Mouse (Mus musculus) heart, adult 2 months (tissue): Measurements from ENCODE around the gene Borcs5.

Experiments used
- CTCF ChIP-seq: fragments of 200-600 bp; IDR thresholded peaks from 2 replicates; pipeline ENCODE4 v1.8.1; 2022; ENCODE audit warnings: antibody characterized with exemption, mild to moderate bottlenecking, moderate library complexity
- POLR2A ChIP-seq: fragments of 200-500 bp; IDR thresholded peaks from 2 replicates; pipeline ENCODE4 v1.6.1; 2011; ENCODE audit warnings: mild to moderate bottlenecking, low read depth, low read length, control low read depth; ENCODE audit not compliant: insufficient read depth

DNA sequence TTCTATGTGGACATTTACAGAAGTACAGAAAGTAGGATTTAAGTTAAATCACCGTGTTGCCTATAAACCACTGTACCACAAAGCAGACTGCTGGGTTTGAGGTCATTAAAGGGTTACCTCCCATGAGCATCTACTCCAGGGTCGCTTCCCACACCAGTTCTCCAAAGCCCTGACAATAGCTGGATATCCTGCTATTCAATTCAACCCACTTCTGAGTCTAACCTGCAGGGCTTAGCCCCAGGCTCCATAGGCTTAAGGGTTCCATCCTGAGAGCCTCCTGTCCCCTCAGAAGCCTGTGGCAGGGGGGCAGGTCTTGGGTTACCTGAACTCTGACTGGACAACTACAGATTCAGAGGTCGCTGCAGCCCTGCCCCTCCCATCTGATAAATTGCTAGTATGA, 19.2 kb upstream of the Borcs5 start:
- TF ChIP-seq POLR2A (no peak), CTCF (no peak)
